19 mouse cellular contexts compared by ENCODE assay signal in the genomic region with DNA sequence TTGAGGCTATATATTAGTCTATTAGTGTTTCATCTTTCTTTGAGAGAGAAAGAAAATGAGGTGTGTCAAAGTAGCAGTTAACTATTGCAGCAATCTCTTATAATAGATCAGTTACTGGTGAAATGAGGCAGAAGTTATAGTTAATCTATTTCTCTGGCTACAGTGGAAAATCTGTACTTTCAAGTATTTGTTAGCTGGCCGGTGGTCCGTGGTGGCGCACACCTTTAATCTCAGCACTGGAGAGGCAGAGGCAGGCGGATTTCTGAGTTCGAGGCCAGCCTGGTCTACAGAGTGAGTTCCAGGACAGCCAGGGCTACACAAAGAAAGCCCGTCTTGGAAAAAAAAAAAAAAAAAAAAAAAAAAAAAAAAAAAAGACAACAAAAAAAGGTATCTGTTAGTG. TPM values are rescaled to one million over a fixed set of nuclear protein-coding genes. Genes with fewer than 3 reads are reported as not detected.
DNase-seq lines count a peak whose midpoint lies in the region; ATAC-seq lines count a peak whose summit lies in the region.
"Had no signal": no experiment of that assay in that cellular context is flagged by ENCODE, and none has a peak within 500 bp of the region (broad histone marks: within the 10 kb centered on the region; RNA-seq: fewer than 3 reads in every experiment).

No protein-coding gene starts in this region.

- H3K9ac ChIP-seq in neural tube, embryonic 13.5 days: no peak overlapping the region
- 0 out of 2 replicates have a peak overlapping the region, but pooled peaks have one; percentile 53 for H3K9ac ChIP-seq in hindbrain, embryonic 14.5 days
- no peak overlapping the region for H3K9ac ChIP-seq in midbrain, embryonic 15.5 days
- H3K9ac ChIP-seq: heart, embryonic 15.5 days; liver, embryonic 15.5 days; stomach, embryonic 15.5 days had no signal

- no peaks in the 10 kb centered on the region for H3K27me3 ChIP-seq in neural tube, embryonic 13.5 days
- no peaks in the 10 kb centered on the region for H3K27me3 ChIP-seq in hindbrain, embryonic 14.5 days (ENCODE audit: control insufficient read depth, insufficient read depth, low read length)
- H3K27me3 ChIP-seq in midbrain, embryonic 15.5 days (replicated peaks): no peaks in the 10 kb centered on the region
- H3K27me3 ChIP-seq: heart, embryonic 15.5 days; liver, embryonic 15.5 days; stomach, embryonic 15.5 days had no signal

- 52% methylated on average over 6 of the region's 6 CpGs for WGBS in neural tube, embryonic 13.5 days
- WGBS in hindbrain, embryonic 14.5 days: 54% methylated on average over 6 of the region's 6 CpGs
- 54% methylated on average over 6 of the region's 6 CpGs for WGBS in midbrain, embryonic 15.5 days

- DNase-seq in heart, adult 11 months: peak; percentile 60
- no peak for DNase-seq in heart, adult 18-20 months
- no peak for DNase-seq in neural tube, embryonic 10.5 days (ENCODE audit: extremely low spot score, low spot score)
- DNase-seq in hindbrain, embryonic 14.5 days (ENCODE audit: low spot score): no peak
- no peak for DNase-seq in lung, postnatal 36 days
- no peak for DNase-seq in cerebellum, postnatal 10 days
- DNase-seq: adrenal gland, postnatal 10 days; cerebellum, adult 11-12 months; cerebellum, postnatal 25 days; gastrocnemius, adult 2 months; right cerebral cortex, postnatal 25 days; thymus, adult 18-20 months had no signal

- peaks cover 70% of the 10 kb centered on the region for H3K4me1 ChIP-seq in neural tube, embryonic 13.5 days (replicated peaks)
- peaks cover 61% of the 10 kb centered on the region for H3K4me1 ChIP-seq in hindbrain, embryonic 14.5 days (replicated peaks; ENCODE audit: control insufficient read depth, insufficient read depth, low read length)
- H3K4me1 ChIP-seq in midbrain, embryonic 15.5 days: peaks cover 52% of the 10 kb centered on the region
- H3K4me1 ChIP-seq: liver, embryonic 15.5 days; stomach, embryonic 15.5 days had no signal

- no peak for ATAC-seq in neural tube, embryonic 13.5 days (ENCODE audit: low read depth)
- no peak for ATAC-seq in hindbrain, embryonic 14.5 days (ENCODE audit: low FRiP score)
- ATAC-seq in midbrain, embryonic 15.5 days (replicated peaks): no peak
- ATAC-seq: activated CD4-positive, CD25-positive, alpha-beta regulatory T cell, adult 4 months; CD4-positive, CD25-positive, alpha-beta regulatory T cell, adult 4 months had no signal

- peak overlapping the region; percentile 56; the same call in 1 of the 2 replicates for H3K4me2 ChIP-seq in neural tube, embryonic 13.5 days
- H3K4me2 ChIP-seq in hindbrain, embryonic 14.5 days (replicated peaks): peak overlapping the region; percentile 48
- peak overlapping the region; percentile 39 for H3K4me2 ChIP-seq in midbrain, embryonic 15.5 days
- H3K4me2 ChIP-seq: liver, embryonic 15.5 days; stomach, embryonic 15.5 days had no signal

- no peak overlapping the region for H3K27ac ChIP-seq in neural tube, embryonic 13.5 days (replicated peaks)
- peak overlapping the region; percentile 74; the same call in 1 of the 2 replicates for H3K27ac ChIP-seq in hindbrain, embryonic 14.5 days
- H3K27ac ChIP-seq in midbrain, embryonic 15.5 days: peak overlapping the region; percentile 74
- H3K27ac ChIP-seq: liver, embryonic 15.5 days; stomach, embryonic 15.5 days had no signal

- no peaks in the 10 kb centered on the region for H3K9me3 ChIP-seq in neural tube, embryonic 13.5 days
- H3K9me3 ChIP-seq in hindbrain, embryonic 14.5 days (ENCODE audit: control insufficient read depth, low read length): no peaks in the 10 kb centered on the region
- no peaks in the 10 kb centered on the region for H3K9me3 ChIP-seq in midbrain, embryonic 15.5 days
- H3K9me3 ChIP-seq: heart, embryonic 15.5 days; liver, embryonic 15.5 days; stomach, embryonic 15.5 days had no signal

- H3K4me3 ChIP-seq in neural tube, embryonic 13.5 days: no peak overlapping the region
- H3K4me3 ChIP-seq in hindbrain, embryonic 14.5 days (replicated peaks; ENCODE audit: low read length): 0 out of 2 replicates have a peak overlapping the region, but pooled peaks have one; percentile 34
- H3K4me3 ChIP-seq in midbrain, embryonic 15.5 days: no peak overlapping the region
- H3K4me3 ChIP-seq: heart, embryonic 15.5 days; liver, embryonic 15.5 days; stomach, embryonic 15.5 days had no signal

- H3K36me3 ChIP-seq in neural tube, embryonic 13.5 days: no peaks in the 10 kb centered on the region
- no peaks in the 10 kb centered on the region for H3K36me3 ChIP-seq in hindbrain, embryonic 14.5 days (replicated peaks; ENCODE audit: control insufficient read depth, insufficient read depth)
- H3K36me3 ChIP-seq in midbrain, embryonic 15.5 days (replicated peaks): no peaks in the 10 kb centered on the region
- H3K36me3 ChIP-seq: heart, embryonic 15.5 days; liver, embryonic 15.5 days; stomach, embryonic 15.5 days had no signal

RNA-seq across cellular contexts. Expression of gene Zc3h12c, which starts 18.6 kb away (rescaled TPM):
- total RNA-seq in heart, adult 18-20 months (2021): 1 to 10 TPM; 7.7 to 8.4 TPM
- 4.7 and 5.8 TPM in 2 replicates for polyA plus RNA-seq in neural tube, embryonic 13.5 days (2015; fragmentation: Nextera tagmentation; extraction: Ambion mirVana)
- 7.1 and 7.2 TPM in 2 replicates for polyA plus RNA-seq in hindbrain, embryonic 14.5 days (2014; fragmentation: Nextera tagmentation; extraction: Ambion mirVana)
- 6.0 and 6.4 TPM in 2 replicates for polyA plus RNA-seq in midbrain, embryonic 15.5 days (2015; fragmentation: Nextera tagmentation; extraction: Ambion mirVana)
